Mouse (Mus musculus): ENCODE data around the gene 6430548M08Rik. TPM values are rescaled to one million over a fixed set of nuclear protein-coding genes. Genes with fewer than 3 reads are reported as not detected.

6430548M08Rik gene
- polyA plus RNA-seq, 1 experiment from 2014 or later, result 10.0 TPM

GRCm38 (mm10) chr8:120160366-120160765 is 46.4 kb downstream of the 6430548M08Rik start:
- Histone ChIP-seq H3K36me3 (ENCODE audit: control insufficient read depth, insufficient read depth, low read length) (no peaks in the 10 kb centered on the region), H3K4me2 (ENCODE audit: low read depth, low read length, severe bottlenecking) (no peak overlapping the region), H3K9ac (ENCODE audit: low read length) (no peak overlapping the region), H3K27me3 (ENCODE audit: control insufficient read depth, insufficient read depth, low read length) (no peaks in the 10 kb centered on the region), H3K9me3 (ENCODE audit: control insufficient read depth, low read length) (no peaks in the 10 kb centered on the region), H3K27ac (ENCODE audit: low read depth, low read length) (no peak overlapping the region), H3K4me1 (replicated peaks; ENCODE audit: control insufficient read depth, insufficient read depth, low read length) (no peaks in the 10 kb centered on the region), H3K4me3 (ENCODE audit: low read depth, low read length) (no peak overlapping the region)
- DNase-seq (ENCODE audit: low spot score) (no peak), ATAC-seq (replicated peaks; ENCODE audit: low FRiP score) (no peak)
- 83% methylated on average over 8 of the region's 8 CpGs for WGBS

- Histone ChIP-seq H3K4me2 (ENCODE audit: low read depth, low read length, severe bottlenecking) (no peak overlapping the region), H3K27me3 (ENCODE audit: control insufficient read depth, insufficient read depth, low read length) (no peaks in the 10 kb centered on the region), H3K27ac (ENCODE audit: low read depth, low read length) (no peak overlapping the region), H3K4me1 (replicated peaks; ENCODE audit: control insufficient read depth, insufficient read depth, low read length) (no peaks in the 10 kb centered on the region), H3K4me3 (ENCODE audit: low read depth, low read length) (no peak overlapping the region), H3K9me3 (ENCODE audit: control insufficient read depth, low read length) (no peaks in the 10 kb centered on the region), H3K9ac (ENCODE audit: low read length) (no peak overlapping the region), H3K36me3 (ENCODE audit: control insufficient read depth, insufficient read depth, low read length) (no peaks in the 10 kb centered on the region)
- 83% methylated on average over 16 of the region's 16 CpGs for WGBS
- ATAC-seq (replicated peaks; ENCODE audit: low FRiP score) (no peak), DNase-seq (ENCODE audit: low spot score) (no peak)
Measured at GRCm38 (mm10) chr8:120161658-120162403, 47.9 kb downstream of the 6430548M08Rik start.

GRCm38 (mm10) chr8:120162404-120162752 is 48.4 kb downstream of the 6430548M08Rik start:
- no peak overlapping the region for H3K4me2 ChIP-seq (ENCODE audit: low read depth, low read length, severe bottlenecking)
- H3K4me3 ChIP-seq (ENCODE audit: low read depth, low read length), result no peak overlapping the region
- no peaks in the 10 kb centered on the region for H3K36me3 ChIP-seq (ENCODE audit: control insufficient read depth, insufficient read depth, low read length)
- whole genome bisulfite sequencing, result 93% methylated on average over 5 of the region's 5 CpGs
- H3K27ac ChIP-seq (ENCODE audit: low read depth, low read length), result no peak overlapping the region
- DNase-seq (ENCODE audit: low spot score) (no peak), ATAC-seq (replicated peaks; ENCODE audit: low FRiP score) (no peak)
- no peaks in the 10 kb centered on the region for H3K9me3 ChIP-seq (ENCODE audit: control insufficient read depth, low read length)
- no peak overlapping the region for H3K9ac ChIP-seq (ENCODE audit: low read length)
- H3K27me3 ChIP-seq (ENCODE audit: control insufficient read depth, insufficient read depth, low read length), result no peaks in the 10 kb centered on the region
- H3K4me1 ChIP-seq (replicated peaks; ENCODE audit: control insufficient read depth, insufficient read depth, low read length), result no peaks in the 10 kb centered on the region

GRCm38 (mm10) chr8:120163376-120163775 is 49.4 kb downstream of the 6430548M08Rik start:
- ATAC-seq (replicated peaks; ENCODE audit: low FRiP score) (no peak), DNase-seq (ENCODE audit: low spot score) (no peak)
- no peak overlapping the region for H3K9ac ChIP-seq (ENCODE audit: low read length)
- peaks cover 5% of the 10 kb centered on the region for H3K4me1 ChIP-seq (replicated peaks; ENCODE audit: control insufficient read depth, insufficient read depth, low read length)
- H3K27me3 ChIP-seq (ENCODE audit: control insufficient read depth, insufficient read depth, low read length), result no peaks in the 10 kb centered on the region
- H3K4me3 ChIP-seq (ENCODE audit: low read depth, low read length), result no peak overlapping the region
- no peak overlapping the region for H3K27ac ChIP-seq (ENCODE audit: low read depth, low read length)
- H3K36me3 ChIP-seq (ENCODE audit: control insufficient read depth, insufficient read depth, low read length), result no peaks in the 10 kb centered on the region
- 63% methylated on average over 8 of the region's 8 CpGs for WGBS
- no peak overlapping the region for H3K4me2 ChIP-seq (ENCODE audit: low read depth, low read length, severe bottlenecking)
- no peaks in the 10 kb centered on the region for H3K9me3 ChIP-seq (ENCODE audit: control insufficient read depth, low read length)

GRCm38 (mm10) chr8:120164026-120164425 is 50.1 kb downstream of the 6430548M08Rik start:
- WGBS, result 81% methylated on average over 5 of the region's 5 CpGs
- Histone ChIP-seq H3K4me3 (ENCODE audit: low read depth, low read length) (no peak overlapping the region), H3K4me2 (ENCODE audit: low read depth, low read length, severe bottlenecking) (no peak overlapping the region), H3K36me3 (ENCODE audit: control insufficient read depth, insufficient read depth, low read length) (no peaks in the 10 kb centered on the region), H3K27me3 (ENCODE audit: control insufficient read depth, insufficient read depth, low read length) (no peaks in the 10 kb centered on the region), H3K27ac (ENCODE audit: low read depth, low read length) (no peak overlapping the region), H3K9me3 (ENCODE audit: control insufficient read depth, low read length) (no peaks in the 10 kb centered on the region), H3K4me1 (replicated peaks; ENCODE audit: control insufficient read depth, insufficient read depth, low read length) (peaks cover 5% of the 10 kb centered on the region), H3K9ac (ENCODE audit: low read length) (no peak overlapping the region)
- DNase-seq (ENCODE audit: low spot score) (no peak), ATAC-seq (replicated peaks; ENCODE audit: low FRiP score) (no peak)

GRCm38 (mm10) chr8:120167136-120167535 is 53.2 kb downstream of the 6430548M08Rik start:
- no peak for ATAC-seq (replicated peaks; ENCODE audit: low FRiP score)
- 85% methylated on average over 8 of the region's 8 CpGs for WGBS

GRCm38 (mm10) chr8:120167821-120168220 is 53.9 kb downstream of the 6430548M08Rik start:
- H3K27me3 ChIP-seq (ENCODE audit: control insufficient read depth, insufficient read depth, low read length), result no peaks in the 10 kb centered on the region
- WGBS, result 16% methylated on average over 5 of the region's 5 CpGs
- peaks cover 5% of the 10 kb centered on the region for H3K4me1 ChIP-seq (replicated peaks; ENCODE audit: control insufficient read depth, insufficient read depth, low read length)
- no peaks in the 10 kb centered on the region for H3K9me3 ChIP-seq (ENCODE audit: control insufficient read depth, low read length)
- H3K27ac ChIP-seq (ENCODE audit: low read depth, low read length), result no peak overlapping the region
- H3K4me3 ChIP-seq (ENCODE audit: low read depth, low read length), result no peak overlapping the region
- H3K9ac ChIP-seq (ENCODE audit: low read length), result no peak overlapping the region
- no peak; the same call in 1 of the 2 replicates for ATAC-seq (replicated peaks; ENCODE audit: low FRiP score)
- H3K4me2 ChIP-seq (ENCODE audit: low read depth, low read length, severe bottlenecking), result no peak overlapping the region
- no peak for DNase-seq (ENCODE audit: low spot score)
- H3K36me3 ChIP-seq (ENCODE audit: control insufficient read depth, insufficient read depth, low read length), result no peaks in the 10 kb centered on the region

More at GRCm38 (mm10) chr8:120167136-120167535, 53.2 kb downstream of the 6430548M08Rik start:
- DNase-seq (ENCODE audit: low spot score), result no peak
- Histone ChIP-seq H3K9ac (ENCODE audit: low read length) (no peak overlapping the region), H3K4me3 (ENCODE audit: low read depth, low read length) (no peak overlapping the region), H3K27me3 (ENCODE audit: control insufficient read depth, insufficient read depth, low read length) (no peaks in the 10 kb centered on the region), H3K4me1 (replicated peaks; ENCODE audit: control insufficient read depth, insufficient read depth, low read length) (peaks cover 5% of the 10 kb centered on the region), H3K27ac (ENCODE audit: low read depth, low read length) (no peak overlapping the region), H3K9me3 (ENCODE audit: control insufficient read depth, low read length) (no peaks in the 10 kb centered on the region), H3K4me2 (ENCODE audit: low read depth, low read length, severe bottlenecking) (no peak overlapping the region), H3K36me3 (ENCODE audit: control insufficient read depth, insufficient read depth, low read length) (no peaks in the 10 kb centered on the region)

GRCm38 (mm10) chr8:120169119-120169518 is 55.2 kb downstream of the 6430548M08Rik start:
- no peak overlapping the region for H3K27ac ChIP-seq (ENCODE audit: low read depth, low read length)
- ATAC-seq (replicated peaks; ENCODE audit: low FRiP score) (no peak), DNase-seq (ENCODE audit: low spot score) (no peak)
- H3K4me1 ChIP-seq (replicated peaks; ENCODE audit: control insufficient read depth, insufficient read depth, low read length), result peaks cover 5% of the 10 kb centered on the region
- H3K9me3 ChIP-seq (ENCODE audit: control insufficient read depth, low read length), result no peaks in the 10 kb centered on the region
- no peak overlapping the region for H3K4me2 ChIP-seq (ENCODE audit: low read depth, low read length, severe bottlenecking)
- H3K9ac ChIP-seq (ENCODE audit: low read length), result no peak overlapping the region
- no peak overlapping the region for H3K4me3 ChIP-seq (ENCODE audit: low read depth, low read length)
- 42% methylated on average over 8 of the region's 8 CpGs for WGBS
- no peaks in the 10 kb centered on the region for H3K36me3 ChIP-seq (ENCODE audit: control insufficient read depth, insufficient read depth, low read length)
- H3K27me3 ChIP-seq (ENCODE audit: control insufficient read depth, insufficient read depth, low read length), result peaks cover under 1% of the 10 kb centered on the region; the same call in 1 of the 2 replicates

- Histone ChIP-seq H3K4me2 (ENCODE audit: low read depth, low read length, severe bottlenecking) (no peak overlapping the region), H3K27ac (ENCODE audit: low read depth, low read length) (no peak overlapping the region), H3K36me3 (ENCODE audit: control insufficient read depth, insufficient read depth, low read length) (no peaks in the 10 kb centered on the region), H3K4me1 (replicated peaks; ENCODE audit: control insufficient read depth, insufficient read depth, low read length) (peaks cover 16% of the 10 kb centered on the region), H3K4me3 (ENCODE audit: low read depth, low read length) (no peak overlapping the region), H3K27me3 (ENCODE audit: control insufficient read depth, insufficient read depth, low read length) (peaks cover 6% of the 10 kb centered on the region; the same call in 1 of the 2 replicates), H3K9me3 (ENCODE audit: control insufficient read depth, low read length) (no peaks in the 10 kb centered on the region), H3K9ac (ENCODE audit: low read length) (no peak overlapping the region)
- DNase-seq (ENCODE audit: low spot score) (no peak), ATAC-seq (replicated peaks; ENCODE audit: low FRiP score) (no peak)
- 91% methylated on average over 1 of the region's 1 CpGs for WGBS
Measured at GRCm38 (mm10) chr8:120173195-120173594, 59.2 kb downstream of the 6430548M08Rik start.
